Mouse (Mus musculus): ENCODE measurements around the gene Parp3.
A peak's percentile ranks its signal among the peaks of the same experiment; 100 is the strongest.

GRCm38 (mm10) chr9:106471892-106472291 is 4.9 kb downstream of the Parp3 start:
- TF ChIP-seq CTCF (IDR thresholded peaks at IDR 0.05; ENCODE audit: low read depth): peak; percentile 35; the same call in 1 of the 2 replicates
- TF ChIP-seq EP300 (optimal IDR thresholded peaks at IDR 0.05): no peak
